Mouse (Mus musculus) c-Kit-positive CD71-positive TER-119-negative erythroid progenitor cells, embryonic 14.5 days (primary cell): ENCODE data around the gene Pcdh17.

Experiments
- DNase-seq: peaks from one replicate; pipeline ENCODE4 v3.0.0-alpha.2; 2013; ENCODE audit warnings: low read depth

The Pcdh17 gene

GRCm38 (mm10) chr14:84443288-84443686, at the start of gene Pcdh17:
Gene Pcdh17, plus strand, starts transcription at chr14:84443563.
- DNase-seq: peak; percentile 70

- no peak for DNase-seq
Observed at GRCm38 (mm10) chr14:84397137-84397536, 46.2 kb upstream of the Pcdh17 start.

GRCm38 (mm10) chr14:84424736-84425135, 18.6 kb upstream of the Pcdh17 start:
- DNase-seq: no peak

GRCm38 (mm10) chr14:84426616-84427015, 16.7 kb upstream of the Pcdh17 start:
- DNase-seq: no peak

GRCm38 (mm10) chr14:84438066-84438770, 5.1 kb upstream of the Pcdh17 start:
- no peak for DNase-seq

- no peak for DNase-seq
Observed at GRCm38 (mm10) chr14:84440903-84441302, 2.5 kb upstream of the Pcdh17 start.

- no peak for DNase-seq
Observed at GRCm38 (mm10) chr14:84442528-84443287, 655 bp upstream of the Pcdh17 start.

- no peak for DNase-seq
Observed at GRCm38 (mm10) chr14:84443761-84444160, 398 bp downstream of the Pcdh17 start.

- DNase-seq: no peak
Observed at GRCm38 (mm10) chr14:84444276-84444662, 906 bp downstream of the Pcdh17 start.

- DNase-seq: no peak
Observed at GRCm38 (mm10) chr14:84444663-84445502, 1.5 kb downstream of the Pcdh17 start.

- DNase-seq: no peak
Observed at GRCm38 (mm10) chr14:84445503-84446410, 2.4 kb downstream of the Pcdh17 start.

- no peak for DNase-seq
Observed at GRCm38 (mm10) chr14:84446411-84446915, 3.1 kb downstream of the Pcdh17 start.

- no peak for DNase-seq
Observed at GRCm38 (mm10) chr14:84446941-84447641, 3.7 kb downstream of the Pcdh17 start.

GRCm38 (mm10) chr14:84447661-84448380, 4.5 kb downstream of the Pcdh17 start:
- no peak for DNase-seq

- no peak for DNase-seq
Observed at GRCm38 (mm10) chr14:84448381-84448771, 5.0 kb downstream of the Pcdh17 start.

GRCm38 (mm10) chr14:84454074-84454845, 10.9 kb downstream of the Pcdh17 start:
- DNase-seq: no peak

GRCm38 (mm10) chr14:84475491-84475890, 32.1 kb downstream of the Pcdh17 start:
- no peak for DNase-seq

- DNase-seq: no peak
Observed at GRCm38 (mm10) chr14:84476336-84476735, 33.0 kb downstream of the Pcdh17 start.

GRCm38 (mm10) chr14:84476906-84477305, 33.5 kb downstream of the Pcdh17 start:
- no peak for DNase-seq
